Mouse (Mus musculus) heart, embryonic 11.5 days (tissue): Measurements from ENCODE around the gene Dock2. TPM values are rescaled to one million over a fixed set of nuclear protein-coding genes. Genes with fewer than 3 reads are reported as not detected.

Experiments
- ATAC-seq: fragments of 200-750 bp; cut with Nextera tagmentation; replicated peaks from 2 replicates; pipeline ENCODE4 v1.8.0; 2017; ENCODE audit warnings: moderate library complexity; ENCODE audit not compliant: insufficient number of reproducible peaks, low FRiP score, low TSS enrichment
- H3K27ac ChIP-seq: fragments of 300-500 bp; sonication (generic); 2 replicates; pipeline ENCODE4 v1.5.1; 2014; ENCODE audit warnings: mild to moderate bottlenecking, low read depth, low read length
- H3K27me3 ChIP-seq: fragments of 300-500 bp; sonication (generic); 2 replicates; pipeline ENCODE4 v1.6.1; 2014; ENCODE audit warnings: mild to moderate bottlenecking, low read length, mixed read lengths; ENCODE audit not compliant: control insufficient read depth, insufficient read depth
- H3K36me3 ChIP-seq: fragments of 300-500 bp; sonication (generic); 2 replicates; pipeline ENCODE4 v1.6.1; 2014; ENCODE audit warnings: mild to moderate bottlenecking, low read length, moderate library complexity, mixed read lengths; ENCODE audit not compliant: control insufficient read depth, insufficient read depth
- H3K4me1 ChIP-seq: fragments of 300-500 bp; sonication (generic); 2 replicates; pipeline ENCODE4 v1.6.1; 2014; ENCODE audit warnings: low read length; ENCODE audit not compliant: control insufficient read depth, insufficient read depth
- H3K4me2 ChIP-seq: fragments of 300-500 bp; sonication (generic); 2 replicates; pipeline ENCODE4 v1.6.1; 2014; ENCODE audit warnings: mild to moderate bottlenecking, moderate library complexity
- H3K4me3 ChIP-seq: fragments of 300-500 bp; sonication (generic); 2 replicates; pipeline ENCODE4 v1.5.1; 2014; ENCODE audit warnings: low read depth, low read length
- H3K9ac ChIP-seq: fragments of 300-500 bp; sonication (generic); 2 replicates; pipeline ENCODE4 v1.6.1; 2014; ENCODE audit warnings: mild to moderate bottlenecking, low read depth, low read length, moderate library complexity
- H3K9me3 ChIP-seq: fragments of 300-500 bp; sonication (generic); replicated peaks from 2 replicates; pipeline ENCODE4 v1.6.1; 2016; ENCODE audit warnings: low read length; ENCODE audit not compliant: control insufficient read depth
- WGBS: fragments of 180-500 bp; shearing (Covaris S2); extraction: QIAGEN DNeasy Blood & Tissue Kit; methylation state at CpG from one replicate; pipeline ENCODE4 v1.1.7; 2014; ENCODE audit not compliant: insufficient replicate concordance; 5-methylcytosine and 5-hydroxymethylcytosine counted together
- polyA plus RNA-seq: library from polyadenylated mRNA; unstranded; fragments of >200 nt; fragmentation: Nextera tagmentation; extraction: Ambion mirVana; gene quantifications from 2 replicates; pipeline ENCODE4 v1.2.1, GENCODE M21; 2014

Dock2 gene
- polyA plus RNA-seq, 1 experiment from 2014 or later = 0.96 TPM

- Histone ChIP-seq H3K9me3 (no peaks in the 10 kb centered on the region), H3K4me1 (no peaks in the 10 kb centered on the region), H3K27ac (no peak overlapping the region), H3K4me3 (no peak overlapping the region), H3K27me3 (no peaks in the 10 kb centered on the region), H3K4me2 (no peak overlapping the region), H3K36me3 (no peaks in the 10 kb centered on the region), H3K9ac (no peak overlapping the region)
- WGBS = 79% methylated on average over 6 of the region's 6 CpGs
- ATAC-seq = no peak
Measured at GRCm38 (mm10) chr11:34762125-34762524, 21.6 kb downstream of the Dock2 start.

- WGBS = 78% methylated on average over 4 of the region's 4 CpGs
- Histone ChIP-seq H3K36me3 (no peaks in the 10 kb centered on the region), H3K9me3 (no peaks in the 10 kb centered on the region), H3K27me3 (no peaks in the 10 kb centered on the region), H3K4me1 (no peaks in the 10 kb centered on the region), H3K4me2 (no peak overlapping the region), H3K9ac (no peak overlapping the region), H3K27ac (no peak overlapping the region), H3K4me3 (no peak overlapping the region)
- ATAC-seq = no peak
Measured at GRCm38 (mm10) chr11:34759582-34759981, 24.1 kb downstream of the Dock2 start.

- Histone ChIP-seq H3K9me3 (no peaks in the 10 kb centered on the region), H3K4me2 (no peak overlapping the region), H3K27me3 (no peaks in the 10 kb centered on the region), H3K27ac (no peak overlapping the region), H3K36me3 (no peaks in the 10 kb centered on the region), H3K4me1 (no peaks in the 10 kb centered on the region), H3K9ac (no peak overlapping the region), H3K4me3 (no peak overlapping the region)
- no peak for ATAC-seq
- WGBS = 68% methylated on average over 1 of the region's 1 CpGs
Measured at GRCm38 (mm10) chr11:34741081-34741480, 42.6 kb downstream of the Dock2 start.

GRCm38 (mm10) chr11:34739816-34740215 is 43.9 kb downstream of the Dock2 start:
- H3K36me3 ChIP-seq = no peaks in the 10 kb centered on the region
- no peak for ATAC-seq
- no peak overlapping the region for H3K9ac ChIP-seq
- H3K9me3 ChIP-seq = no peaks in the 10 kb centered on the region
- no peak overlapping the region for H3K4me2 ChIP-seq
- 87% methylated on average over 3 of the region's 3 CpGs for WGBS
- H3K27ac ChIP-seq = no peak overlapping the region
- no peaks in the 10 kb centered on the region for H3K27me3 ChIP-seq
- H3K4me1 ChIP-seq = no peaks in the 10 kb centered on the region
- no peak overlapping the region for H3K4me3 ChIP-seq

GRCm38 (mm10) chr11:34738945-34739344 is 44.7 kb downstream of the Dock2 start:
- Histone ChIP-seq H3K27ac (no peak overlapping the region), H3K4me2 (no peak overlapping the region), H3K9me3 (no peaks in the 10 kb centered on the region), H3K4me3 (no peak overlapping the region), H3K4me1 (no peaks in the 10 kb centered on the region), H3K27me3 (no peaks in the 10 kb centered on the region), H3K9ac (no peak overlapping the region), H3K36me3 (no peaks in the 10 kb centered on the region)
- no peak for ATAC-seq
- 48% methylated on average over 1 of the region's 1 CpGs for WGBS

GRCm38 (mm10) chr11:34737193-34737592 is 46.5 kb downstream of the Dock2 start:
- no peak overlapping the region for H3K4me3 ChIP-seq
- no peak for ATAC-seq
- H3K4me1 ChIP-seq = no peaks in the 10 kb centered on the region
- no peaks in the 10 kb centered on the region for H3K27me3 ChIP-seq
- no peak overlapping the region for H3K27ac ChIP-seq
- no peaks in the 10 kb centered on the region for H3K36me3 ChIP-seq
- no peak overlapping the region for H3K9ac ChIP-seq
- no peak overlapping the region for H3K4me2 ChIP-seq
- WGBS = 69% methylated on average over 4 of the region's 4 CpGs
- no peaks in the 10 kb centered on the region for H3K9me3 ChIP-seq

- WGBS = 78% methylated on average over 3 of the region's 3 CpGs
- no peak overlapping the region for H3K27ac ChIP-seq
- no peaks in the 10 kb centered on the region for H3K36me3 ChIP-seq
- H3K4me3 ChIP-seq = no peak overlapping the region
- no peaks in the 10 kb centered on the region for H3K9me3 ChIP-seq
- ATAC-seq = no peak
- H3K27me3 ChIP-seq = no peaks in the 10 kb centered on the region
- H3K4me1 ChIP-seq = no peaks in the 10 kb centered on the region
- H3K4me2 ChIP-seq = no peak overlapping the region
- no peak overlapping the region for H3K9ac ChIP-seq
Measured at GRCm38 (mm10) chr11:34734033-34734432, 49.7 kb downstream of the Dock2 start.

- ATAC-seq = no peak
- Histone ChIP-seq H3K4me2 (no peak overlapping the region), H3K9ac (no peak overlapping the region), H3K9me3 (no peaks in the 10 kb centered on the region), H3K4me1 (no peaks in the 10 kb centered on the region), H3K36me3 (no peaks in the 10 kb centered on the region), H3K27me3 (no peaks in the 10 kb centered on the region), H3K27ac (no peak overlapping the region), H3K4me3 (no peak overlapping the region)
- WGBS = 64% methylated on average over 3 of the region's 3 CpGs
Measured at GRCm38 (mm10) chr11:34727467-34727866, 56.2 kb downstream of the Dock2 start.

- Histone ChIP-seq H3K27me3 (no peaks in the 10 kb centered on the region), H3K4me1 (no peaks in the 10 kb centered on the region), H3K36me3 (no peaks in the 10 kb centered on the region), H3K27ac (no peak overlapping the region), H3K9ac (no peak overlapping the region), H3K9me3 (no peaks in the 10 kb centered on the region), H3K4me2 (no peak overlapping the region), H3K4me3 (no peak overlapping the region)
- 73% methylated on average over 9 of the region's 9 CpGs for WGBS
- ATAC-seq = no peak
Measured at GRCm38 (mm10) chr11:34726699-34727347, 56.9 kb downstream of the Dock2 start.
